Mouse (Mus musculus) intestine, embryonic 15.5 days (tissue): ENCODE measurements around the gene Negr1. TPM values are rescaled to one million over a fixed set of nuclear protein-coding genes. Genes with fewer than 3 reads are reported as not detected.

Experiments used
- ATAC-seq: fragments of 200-750 bp; cut with Nextera tagmentation; 2 replicates; pipeline ENCODE4 v1.8.0; 2017; ENCODE audit warnings: moderate TSS enrichment, moderate library complexity
- H3K27ac ChIP-seq: fragments of 300-500 bp; sonication (generic); 2 replicates; pipeline ENCODE4 v1.5.1; 2015; ENCODE audit warnings: mild to moderate bottlenecking, inconsistent platforms
- H3K27me3 ChIP-seq: fragments of 300-500 bp; sonication (generic); replicated peaks from 2 replicates; pipeline ENCODE4 v1.6.1; 2015; ENCODE audit warnings: inconsistent platforms
- H3K36me3 ChIP-seq: fragments of 300-500 bp; sonication (generic); 2 replicates; pipeline ENCODE4 v1.6.1; 2015; ENCODE audit warnings: inconsistent platforms
- H3K4me1 ChIP-seq: fragments of 300-500 bp; sonication (generic); replicated peaks from 2 replicates; pipeline ENCODE4 v1.6.1; 2015; ENCODE audit warnings: inconsistent platforms
- H3K4me2 ChIP-seq: fragments of 300-500 bp; sonication (generic); replicated peaks from 2 replicates; pipeline ENCODE4 v1.6.1; 2015; ENCODE audit warnings: mild to moderate bottlenecking, inconsistent platforms
- H3K4me3 ChIP-seq: fragments of 300-500 bp; sonication (generic); replicated peaks from 2 replicates; pipeline ENCODE4 v1.5.1; 2015; ENCODE audit warnings: inconsistent platforms
- H3K9ac ChIP-seq: fragments of 300-500 bp; sonication (generic); 2 replicates; pipeline ENCODE4 v1.6.1; 2015; ENCODE audit warnings: inconsistent platforms
- H3K9me3 ChIP-seq: fragments of 300-500 bp; sonication (generic); 2 replicates; pipeline ENCODE4 v1.6.1; 2016; ENCODE audit warnings: inconsistent platforms
- WGBS: fragments of 180-500 bp; shearing (Covaris S2); methylation state at CpG from one replicate; pipeline ENCODE4 v1.1.7; 2015; 5-methylcytosine and 5-hydroxymethylcytosine counted together
- polyA plus RNA-seq: library from polyadenylated mRNA; unstranded; fragments of >200 nt; fragmentation: Nextera tagmentation; extraction: Ambion mirVana; gene quantifications from 2 replicates; pipeline ENCODE4 v1.2.1, GENCODE M21; 2015

The Negr1 gene
- polyA plus RNA-seq, 1 experiment from 2014 or later, result 3.8 TPM

- 47% methylated on average over 5 of the region's 5 CpGs for WGBS
- Histone ChIP-seq H3K4me3 (no peak overlapping the region), H3K27me3 (no peaks in the 10 kb centered on the region), H3K27ac (no peak overlapping the region), H3K9ac (no peak overlapping the region), H3K36me3 (no peaks in the 10 kb centered on the region), H3K4me1 (no peaks in the 10 kb centered on the region), H3K9me3 (no peaks in the 10 kb centered on the region), H3K4me2 (no peak overlapping the region)
- ATAC-seq, result no peak
Measured at GRCm38 (mm10) chr3:156710240-156710639, 148.6 kb downstream of the Negr1 start.

- Histone ChIP-seq H3K9ac (no peak overlapping the region), H3K4me2 (no peak overlapping the region), H3K4me1 (no peaks in the 10 kb centered on the region), H3K9me3 (no peaks in the 10 kb centered on the region), H3K4me3 (no peak overlapping the region), H3K36me3 (no peaks in the 10 kb centered on the region), H3K27ac (no peak overlapping the region), H3K27me3 (no peaks in the 10 kb centered on the region)
- 72% methylated on average over 4 of the region's 4 CpGs for WGBS
- no peak for ATAC-seq
Measured at GRCm38 (mm10) chr3:156710693-156711092, 149.1 kb downstream of the Negr1 start.

- Histone ChIP-seq H3K4me3 (no peak overlapping the region), H3K9ac (no peak overlapping the region), H3K9me3 (no peaks in the 10 kb centered on the region), H3K36me3 (no peaks in the 10 kb centered on the region), H3K4me1 (no peaks in the 10 kb centered on the region), H3K4me2 (no peak overlapping the region), H3K27me3 (no peaks in the 10 kb centered on the region), H3K27ac (no peak overlapping the region)
- no peak for ATAC-seq
Measured at GRCm38 (mm10) chr3:156736335-156736734, 174.7 kb downstream of the Negr1 start.

GRCm38 (mm10) chr3:156739529-156739928, 177.9 kb downstream of the Negr1 start:
- H3K27ac ChIP-seq, result no peak overlapping the region
- no peaks in the 10 kb centered on the region for H3K27me3 ChIP-seq
- H3K9me3 ChIP-seq, result no peaks in the 10 kb centered on the region
- WGBS, result 68% methylated on average over 3 of the region's 3 CpGs
- no peaks in the 10 kb centered on the region for H3K36me3 ChIP-seq
- H3K4me2 ChIP-seq, result no peak overlapping the region
- H3K9ac ChIP-seq, result no peak overlapping the region
- H3K4me1 ChIP-seq, result no peaks in the 10 kb centered on the region
- no peak for ATAC-seq
- H3K4me3 ChIP-seq, result no peak overlapping the region

- Histone ChIP-seq H3K4me3 (no peak overlapping the region), H3K27ac (no peak overlapping the region), H3K9me3 (no peaks in the 10 kb centered on the region), H3K4me1 (no peaks in the 10 kb centered on the region), H3K9ac (no peak overlapping the region), H3K27me3 (no peaks in the 10 kb centered on the region), H3K36me3 (no peaks in the 10 kb centered on the region), H3K4me2 (no peak overlapping the region)
- ATAC-seq, result no peak
- WGBS, result 56% methylated on average over 1 of the region's 1 CpGs
Measured at GRCm38 (mm10) chr3:156743266-156743665, 181.7 kb downstream of the Negr1 start.

- ATAC-seq, result no peak
- 54% methylated on average over 5 of the region's 5 CpGs for WGBS
Measured at GRCm38 (mm10) chr3:156745218-156745770, 183.7 kb downstream of the Negr1 start.

GRCm38 (mm10) chr3:156747456-156747855, 185.9 kb downstream of the Negr1 start:
- H3K9me3 ChIP-seq, result no peaks in the 10 kb centered on the region
- no peaks in the 10 kb centered on the region for H3K27me3 ChIP-seq
- ATAC-seq, result no peak
- no peak overlapping the region for H3K4me2 ChIP-seq
- no peak overlapping the region for H3K9ac ChIP-seq
- no peak overlapping the region for H3K27ac ChIP-seq
- H3K4me1 ChIP-seq, result no peaks in the 10 kb centered on the region
- H3K4me3 ChIP-seq, result no peak overlapping the region
- no peaks in the 10 kb centered on the region for H3K36me3 ChIP-seq
- 78% methylated on average over 3 of the region's 3 CpGs for WGBS

More at GRCm38 (mm10) chr3:156745218-156745770, 183.7 kb downstream of the Negr1 start:
- Histone ChIP-seq H3K36me3 (no peaks in the 10 kb centered on the region), H3K9ac (no peak overlapping the region), H3K4me3 (no peak overlapping the region), H3K27me3 (no peaks in the 10 kb centered on the region), H3K9me3 (no peaks in the 10 kb centered on the region), H3K4me2 (no peak overlapping the region), H3K27ac (no peak overlapping the region), H3K4me1 (no peaks in the 10 kb centered on the region)

- Histone ChIP-seq H3K9ac (no peak overlapping the region), H3K4me1 (no peaks in the 10 kb centered on the region), H3K4me3 (no peak overlapping the region), H3K27me3 (no peaks in the 10 kb centered on the region), H3K27ac (no peak overlapping the region), H3K9me3 (no peaks in the 10 kb centered on the region), H3K4me2 (no peak overlapping the region), H3K36me3 (no peaks in the 10 kb centered on the region)
- no peak for ATAC-seq
- WGBS, result 81% methylated on average over 4 of the region's 4 CpGs
Measured at GRCm38 (mm10) chr3:156753780-156754373, 192.3 kb downstream of the Negr1 start.

- Histone ChIP-seq H3K36me3 (no peaks in the 10 kb centered on the region), H3K9ac (no peak overlapping the region), H3K4me1 (no peaks in the 10 kb centered on the region), H3K4me3 (no peak overlapping the region), H3K27ac (no peak overlapping the region), H3K4me2 (no peak overlapping the region), H3K27me3 (no peaks in the 10 kb centered on the region), H3K9me3 (no peaks in the 10 kb centered on the region)
- 50% methylated on average over 1 of the region's 1 CpGs for WGBS
- no peak for ATAC-seq
Measured at GRCm38 (mm10) chr3:156754790-156755530, 193.4 kb downstream of the Negr1 start.

GRCm38 (mm10) chr3:156765015-156765414, 203.4 kb downstream of the Negr1 start:
- WGBS, result 69% methylated on average over 3 of the region's 3 CpGs
- H3K27me3 ChIP-seq, result no peaks in the 10 kb centered on the region
- H3K27ac ChIP-seq, result no peak overlapping the region
- no peak for ATAC-seq
- H3K4me1 ChIP-seq, result no peaks in the 10 kb centered on the region
- H3K4me3 ChIP-seq, result no peak overlapping the region
- H3K4me2 ChIP-seq, result no peak overlapping the region
- H3K9me3 ChIP-seq, result no peaks in the 10 kb centered on the region
- H3K9ac ChIP-seq, result no peak overlapping the region
- H3K36me3 ChIP-seq, result no peaks in the 10 kb centered on the region

GRCm38 (mm10) chr3:156766171-156766845, 204.7 kb downstream of the Negr1 start:
- ATAC-seq, result no peak
- Histone ChIP-seq H3K36me3 (no peaks in the 10 kb centered on the region), H3K27ac (no peak overlapping the region), H3K27me3 (no peaks in the 10 kb centered on the region), H3K4me2 (no peak overlapping the region), H3K4me1 (no peaks in the 10 kb centered on the region), H3K4me3 (no peak overlapping the region), H3K9me3 (no peaks in the 10 kb centered on the region), H3K9ac (no peak overlapping the region)
- 52% methylated on average over 2 of the region's 2 CpGs for WGBS

GRCm38 (mm10) chr3:156771626-156772025, 210.0 kb downstream of the Negr1 start:
- Histone ChIP-seq H3K27ac (no peak overlapping the region), H3K27me3 (no peaks in the 10 kb centered on the region), H3K9ac (no peak overlapping the region), H3K4me3 (no peak overlapping the region), H3K4me2 (no peak overlapping the region), H3K36me3 (no peaks in the 10 kb centered on the region), H3K4me1 (no peaks in the 10 kb centered on the region), H3K9me3 (no peaks in the 10 kb centered on the region)
- WGBS, result 77% methylated on average over 2 of the region's 2 CpGs
- no peak for ATAC-seq
